Mouse (Mus musculus) liver, embryonic 15.5 days (tissue): ENCODE data around the gene Eif2ak2. TPM values are rescaled to one million over a fixed set of nuclear protein-coding genes. Genes with fewer than 3 reads are reported as not detected.

Experiments used
- ATAC-seq: fragments of 200-750 bp; cut with Nextera tagmentation; 2 replicates; pipeline ENCODE4 v1.8.0; 2017; ENCODE audit warnings: moderate number of reproducible peaks, mild to moderate bottlenecking, moderate library complexity; ENCODE audit not compliant: insufficient read depth
- H3K27ac ChIP-seq: fragments of 300-500 bp; sonication (generic); replicated peaks from 2 replicates; pipeline ENCODE4 v1.5.1; 2015; ENCODE audit warnings: mild to moderate bottlenecking, inconsistent platforms
- H3K27me3 ChIP-seq: fragments of 300-500 bp; sonication (generic); 2 replicates; pipeline ENCODE4 v1.6.1; 2015; ENCODE audit warnings: mild to moderate bottlenecking, inconsistent platforms
- H3K36me3 ChIP-seq: fragments of 300-500 bp; sonication (generic); replicated peaks from 2 replicates; pipeline ENCODE4 v1.6.1; 2015; ENCODE audit warnings: moderate library complexity, mild to moderate bottlenecking, inconsistent platforms
- H3K4me1 ChIP-seq: fragments of 300-500 bp; sonication (generic); replicated peaks from 2 replicates; pipeline ENCODE4 v1.6.1; 2015; ENCODE audit warnings: inconsistent platforms
- H3K4me2 ChIP-seq: fragments of 300-500 bp; sonication (generic); 2 replicates; pipeline ENCODE4 v1.6.1; 2015; ENCODE audit warnings: moderate library complexity, mild to moderate bottlenecking, inconsistent platforms
- H3K4me3 ChIP-seq: fragments of 300-500 bp; sonication (generic); replicated peaks from 2 replicates; pipeline ENCODE4 v1.5.1; 2015; ENCODE audit warnings: mild to moderate bottlenecking, inconsistent platforms
- H3K9ac ChIP-seq: fragments of 300-500 bp; sonication (generic); 2 replicates; pipeline ENCODE4 v1.6.1; 2015; ENCODE audit warnings: moderate library complexity, mild to moderate bottlenecking, inconsistent platforms
- H3K9me3 ChIP-seq: fragments of 300-500 bp; sonication (generic); replicated peaks from 2 replicates; pipeline ENCODE4 v1.6.1; 2016; ENCODE audit warnings: inconsistent platforms
- WGBS: fragments of 180-500 bp; shearing (Covaris S2); methylation state at CpG from one replicate; pipeline ENCODE4 v1.1.7; 2015; ENCODE audit warnings: mixed read lengths; ENCODE audit not compliant: insufficient replicate concordance; 5-methylcytosine and 5-hydroxymethylcytosine counted together
- polyA plus RNA-seq: library from polyadenylated mRNA; unstranded; fragments of >200 nt; fragmentation: Nextera tagmentation; extraction: Ambion mirVana; gene quantifications from 2 replicates; pipeline ENCODE4 v1.2.1, GENCODE M21; 2015

Eif2ak2 gene
- polyA plus RNA-seq, 1 experiment from 2014 or later: 7.7 TPM

GRCm38 (mm10) chr17:78894991-78895390 is 12.6 kb upstream of the Eif2ak2 start:
- H3K4me1 ChIP-seq: no peaks in the 10 kb centered on the region
- no peak overlapping the region for H3K27ac ChIP-seq
- no peaks in the 10 kb centered on the region for H3K9me3 ChIP-seq
- H3K36me3 ChIP-seq: no peaks in the 10 kb centered on the region
- H3K4me2 ChIP-seq: no peak overlapping the region
- ATAC-seq: no peak
- H3K4me3 ChIP-seq: no peak overlapping the region
- no peak overlapping the region for H3K9ac ChIP-seq
- no peaks in the 10 kb centered on the region for H3K27me3 ChIP-seq
- 67% methylated on average over 7 of the region's 7 CpGs for WGBS

GRCm38 (mm10) chr17:78891020-78891419 is 8.6 kb upstream of the Eif2ak2 start:
- Histone ChIP-seq H3K9me3 (no peaks in the 10 kb centered on the region), H3K9ac (no peak overlapping the region), H3K27ac (no peak overlapping the region), H3K4me1 (no peaks in the 10 kb centered on the region), H3K4me3 (no peak overlapping the region), H3K27me3 (no peaks in the 10 kb centered on the region), H3K36me3 (no peaks in the 10 kb centered on the region), H3K4me2 (no peak overlapping the region)
- 54% methylated on average over 9 of the region's 9 CpGs for WGBS
- ATAC-seq: peak; percentile 31; the same call in 1 of the 2 replicates

- H3K36me3 ChIP-seq: no peaks in the 10 kb centered on the region
- 43% methylated on average over 3 of the region's 3 CpGs for WGBS
- H3K4me3 ChIP-seq: no peak overlapping the region
- no peak overlapping the region for H3K9ac ChIP-seq
- H3K4me1 ChIP-seq: no peaks in the 10 kb centered on the region
- no peak for ATAC-seq
- no peaks in the 10 kb centered on the region for H3K9me3 ChIP-seq
- H3K27ac ChIP-seq: no peak overlapping the region
- no peak overlapping the region for H3K4me2 ChIP-seq
- H3K27me3 ChIP-seq: no peaks in the 10 kb centered on the region
Observed at GRCm38 (mm10) chr17:78889184-78889583, 6.8 kb upstream of the Eif2ak2 start.

GRCm38 (mm10) chr17:78888554-78888953 is 6.2 kb upstream of the Eif2ak2 start:
- Histone ChIP-seq H3K9me3 (no peaks in the 10 kb centered on the region), H3K27me3 (no peaks in the 10 kb centered on the region), H3K4me3 (no peak overlapping the region), H3K4me2 (no peak overlapping the region), H3K9ac (no peak overlapping the region), H3K36me3 (no peaks in the 10 kb centered on the region), H3K27ac (no peak overlapping the region), H3K4me1 (no peaks in the 10 kb centered on the region)
- WGBS: 72% methylated on average over 4 of the region's 4 CpGs
- no peak for ATAC-seq

- no peak for ATAC-seq
- Histone ChIP-seq H3K27ac (no peak overlapping the region), H3K36me3 (no peaks in the 10 kb centered on the region), H3K27me3 (no peaks in the 10 kb centered on the region), H3K9me3 (no peaks in the 10 kb centered on the region), H3K9ac (no peak overlapping the region), H3K4me1 (peaks cover 21% of the 10 kb centered on the region), H3K4me3 (no peak overlapping the region), H3K4me2 (no peak overlapping the region)
- 67% methylated on average over 5 of the region's 5 CpGs for WGBS
Observed at GRCm38 (mm10) chr17:78885286-78886065, 3.1 kb upstream of the Eif2ak2 start.

GRCm38 (mm10) chr17:78883291-78883690 is 918 bp upstream of the Eif2ak2 start:
- no peak overlapping the region for H3K4me2 ChIP-seq
- H3K36me3 ChIP-seq: peaks cover 9% of the 10 kb centered on the region; the same call in 1 of the 2 replicates
- WGBS: 89% methylated on average over 4 of the region's 4 CpGs
- no peaks in the 10 kb centered on the region for H3K27me3 ChIP-seq
- H3K4me1 ChIP-seq: peaks cover 26% of the 10 kb centered on the region
- H3K4me3 ChIP-seq: no peak overlapping the region
- no peak overlapping the region for H3K27ac ChIP-seq
- H3K9me3 ChIP-seq: no peaks in the 10 kb centered on the region
- no peak overlapping the region for H3K9ac ChIP-seq
- no peak for ATAC-seq

- H3K27ac ChIP-seq: peak overlapping the region; percentile 70
- peak overlapping the region; percentile 87 for H3K4me3 ChIP-seq
- H3K9me3 ChIP-seq: no peaks in the 10 kb centered on the region
- peak overlapping the region; percentile 79 for H3K9ac ChIP-seq
- peaks cover 26% of the 10 kb centered on the region for H3K4me1 ChIP-seq
- peak overlapping the region; percentile 79 for H3K4me2 ChIP-seq
- H3K36me3 ChIP-seq: peaks cover 23% of the 10 kb centered on the region
- H3K27me3 ChIP-seq: no peaks in the 10 kb centered on the region
- 4% methylated on average over 7 of the region's 7 CpGs for WGBS
- peak; percentile 56 for ATAC-seq
Observed at GRCm38 (mm10) chr17:78881878-78882304, 482 bp downstream of the Eif2ak2 start.

GRCm38 (mm10) chr17:78873886-78874285 is 8.5 kb downstream of the Eif2ak2 start:
- Histone ChIP-seq H3K9me3 (no peaks in the 10 kb centered on the region), H3K4me1 (no peaks in the 10 kb centered on the region), H3K4me2 (no peak overlapping the region), H3K27ac (no peak overlapping the region), H3K27me3 (no peaks in the 10 kb centered on the region), H3K4me3 (no peak overlapping the region), H3K9ac (no peak overlapping the region), H3K36me3 (peaks cover 80% of the 10 kb centered on the region)
- ATAC-seq: no peak
- 75% methylated on average over 6 of the region's 6 CpGs for WGBS

- WGBS: 76% methylated on average over 10 of the region's 10 CpGs
- Histone ChIP-seq H3K4me3 (no peak overlapping the region), H3K4me2 (no peak overlapping the region), H3K4me1 (no peaks in the 10 kb centered on the region), H3K27me3 (no peaks in the 10 kb centered on the region), H3K27ac (no peak overlapping the region), H3K36me3 (peaks cover 66% of the 10 kb centered on the region), H3K9ac (no peak overlapping the region), H3K9me3 (no peaks in the 10 kb centered on the region)
- no peak for ATAC-seq
Observed at GRCm38 (mm10) chr17:78856243-78856642, 26.1 kb downstream of the Eif2ak2 start.

- ATAC-seq: no peak
- Histone ChIP-seq H3K4me1 (no peaks in the 10 kb centered on the region), H3K4me2 (no peak overlapping the region), H3K9me3 (no peaks in the 10 kb centered on the region), H3K27ac (no peak overlapping the region), H3K36me3 (peaks cover 70% of the 10 kb centered on the region), H3K4me3 (no peak overlapping the region), H3K27me3 (no peaks in the 10 kb centered on the region), H3K9ac (no peak overlapping the region)
- 76% methylated on average over 7 of the region's 7 CpGs for WGBS
Observed at GRCm38 (mm10) chr17:78842271-78842928, 40.0 kb downstream of the Eif2ak2 start.

GRCm38 (mm10) chr17:78836056-78836455 is 46.3 kb downstream of the Eif2ak2 start:
- peak overlapping the region; percentile 96 for H3K27ac ChIP-seq
- H3K9ac ChIP-seq: peak overlapping the region; percentile 74
- peak overlapping the region; percentile 93 for H3K4me2 ChIP-seq
- H3K9me3 ChIP-seq: no peaks in the 10 kb centered on the region
- H3K4me3 ChIP-seq: peak overlapping the region; percentile 96
- H3K4me1 ChIP-seq: peaks cover 12% of the 10 kb centered on the region
- H3K36me3 ChIP-seq: peaks cover 23% of the 10 kb centered on the region
- ATAC-seq: no peak
- H3K27me3 ChIP-seq: no peaks in the 10 kb centered on the region
- 23% methylated on average over 2 of the region's 2 CpGs for WGBS
